Mouse (Mus musculus): ENCODE measurements around the gene Olfr322.
"Not testable (repeated sequence)": the region's sequence is repeated elsewhere in the genome, so short reads cannot be mapped to it uniquely, and the experiment has no call there.

Olfr322 gene

DNA sequence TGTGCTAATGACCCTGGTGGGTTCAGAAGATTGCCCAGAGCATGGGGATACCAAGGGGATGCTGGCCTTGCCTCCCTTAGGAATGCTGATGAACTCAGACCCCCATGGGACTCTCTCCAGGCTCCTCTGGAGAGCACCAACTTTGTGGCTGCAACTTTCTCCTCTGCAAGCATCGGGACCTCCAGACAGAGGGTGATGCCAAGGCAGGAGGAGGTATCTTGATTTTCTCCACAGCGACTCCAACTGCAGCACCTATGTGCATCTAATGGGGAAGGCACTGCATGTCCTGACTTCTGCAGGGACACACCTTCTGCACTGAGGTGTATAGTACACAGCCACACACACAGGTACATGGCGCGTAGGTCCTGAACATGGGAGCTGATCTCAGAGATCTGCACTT is at the start of gene Olfr322:
Gene Olfr322 (plus strand): TSS at position 187 of the 400 bp plus-strand sequence.
- DNase-seq: no peak

DNA sequence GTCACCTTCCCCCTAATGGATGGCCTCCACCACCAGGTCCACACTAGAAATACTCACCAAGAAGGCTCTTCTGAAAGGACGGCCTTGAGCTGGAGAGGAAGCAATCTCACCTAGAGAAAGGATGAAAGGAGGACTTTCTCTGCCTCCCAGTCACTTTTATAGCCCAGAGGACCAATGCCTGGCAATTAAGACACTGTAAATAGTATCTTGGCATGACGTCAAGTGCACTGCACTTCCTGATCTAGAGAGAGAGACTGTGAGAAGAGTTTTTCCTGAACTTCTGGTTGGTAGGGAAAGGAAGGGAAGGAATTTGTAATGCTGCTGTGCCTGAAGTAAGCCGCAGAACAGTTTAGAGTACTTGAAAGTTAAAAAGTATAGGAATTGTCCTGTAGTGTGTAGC is 45.2 kb upstream of the Olfr322 start:
- DNase-seq: no peak

DNA sequence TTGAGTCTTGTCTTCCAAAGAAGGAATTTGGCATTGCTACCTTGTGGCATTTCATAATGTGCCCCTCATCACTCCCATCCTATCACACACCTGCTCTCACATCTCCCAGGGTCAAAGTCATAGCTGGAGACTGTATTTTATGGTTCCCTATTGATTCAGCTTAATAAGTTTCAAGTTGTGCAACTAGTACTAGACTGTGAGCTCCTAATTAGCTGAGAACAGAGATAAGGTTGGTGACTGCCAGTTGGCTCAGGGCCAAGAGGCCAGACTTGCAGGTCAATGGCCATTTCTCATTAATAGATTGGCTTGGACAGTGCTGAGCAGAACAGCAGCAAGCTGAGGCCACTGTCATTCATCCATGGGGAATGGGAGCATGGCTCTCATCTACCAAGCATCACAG is 44.1 kb upstream of the Olfr322 start:
- DNase-seq: peak; percentile 7 to 16

DNA sequence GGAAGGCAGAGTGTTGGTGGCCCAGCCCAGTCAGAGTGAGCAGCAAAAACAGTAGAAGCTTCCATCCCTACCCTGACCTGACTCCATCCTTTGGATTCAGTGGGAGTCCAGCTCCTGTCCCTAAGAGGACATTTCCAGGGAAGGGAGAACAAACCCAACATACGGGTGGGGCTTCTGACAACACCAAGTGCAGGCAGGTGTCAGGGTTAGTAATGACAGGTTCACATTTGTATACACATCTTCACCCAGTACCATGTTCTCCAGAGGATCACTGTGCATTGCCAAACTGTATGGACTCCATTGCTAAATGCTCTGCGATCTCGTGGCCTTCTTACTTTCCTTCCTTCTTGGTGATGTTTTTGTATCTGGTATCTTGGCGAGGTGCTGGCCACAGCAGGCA is 42.6 kb upstream of the Olfr322 start, which contains the start of gene 2210407C18Rik:
Gene 2210407C18Rik (minus strand): TSS at position 101 of the 400 bp plus-strand sequence.
- no peak for DNase-seq

DNA sequence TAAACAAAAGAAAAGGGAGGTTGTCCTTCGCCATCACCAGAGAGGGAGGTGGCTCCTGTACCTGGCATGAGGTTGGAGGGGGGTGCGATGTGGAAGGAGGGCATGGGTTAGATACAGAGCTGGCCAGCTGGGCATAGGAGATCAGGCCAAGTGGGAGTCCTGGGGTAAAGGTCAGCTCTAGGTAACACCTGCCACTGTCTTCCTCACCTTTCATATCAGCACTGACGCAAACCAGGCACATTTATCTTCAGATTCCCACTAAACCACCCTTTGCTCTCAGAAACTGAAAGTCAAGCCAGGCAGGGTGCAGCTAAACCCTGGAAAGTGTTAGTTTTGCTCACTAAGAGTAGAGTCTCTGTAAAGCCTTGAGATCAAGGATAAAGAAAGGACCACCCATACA is 40.2 kb upstream of the Olfr322 start:
- DNase-seq: no peak

DNA sequence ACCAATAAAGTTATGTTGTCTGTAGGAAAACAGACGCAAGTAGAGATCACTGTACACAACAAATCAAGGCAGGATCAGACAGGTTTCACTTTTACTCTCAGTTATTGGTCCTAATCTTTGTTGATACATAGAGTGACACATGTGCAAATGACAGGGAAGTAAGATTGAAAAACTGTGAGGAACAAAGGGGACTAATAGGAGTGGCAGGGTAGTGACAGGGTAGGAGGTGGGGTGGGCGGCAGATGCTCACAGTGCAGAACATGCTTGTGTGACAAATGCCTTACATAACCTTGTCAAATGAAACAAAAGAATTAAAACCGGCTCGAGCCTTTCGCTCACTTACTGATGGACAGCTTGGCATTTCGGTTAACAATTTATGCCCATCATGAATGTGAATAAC is 39.8 kb upstream of the Olfr322 start:
- no peak for DNase-seq

DNA sequence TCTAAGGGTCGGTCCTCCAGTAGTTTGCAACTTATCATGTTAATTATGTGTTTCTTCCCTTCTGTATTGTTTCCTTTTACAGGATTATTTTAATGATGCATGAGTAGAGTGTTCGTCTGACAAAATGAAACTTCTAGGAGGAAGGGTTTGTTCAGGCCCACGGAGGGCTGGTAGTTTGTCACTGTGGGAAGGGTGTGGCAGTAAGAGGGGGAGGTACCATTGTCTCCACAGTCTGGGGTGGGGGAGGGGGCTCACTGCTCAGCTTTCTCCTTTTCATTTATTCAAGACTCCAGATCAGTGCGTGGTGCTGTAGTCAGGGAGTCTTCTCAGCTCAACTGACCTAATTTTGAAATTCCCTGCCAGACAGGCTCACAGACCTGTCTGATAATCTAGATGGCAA is 32.4 kb upstream of the Olfr322 start:
- no peak for DNase-seq

DNA sequence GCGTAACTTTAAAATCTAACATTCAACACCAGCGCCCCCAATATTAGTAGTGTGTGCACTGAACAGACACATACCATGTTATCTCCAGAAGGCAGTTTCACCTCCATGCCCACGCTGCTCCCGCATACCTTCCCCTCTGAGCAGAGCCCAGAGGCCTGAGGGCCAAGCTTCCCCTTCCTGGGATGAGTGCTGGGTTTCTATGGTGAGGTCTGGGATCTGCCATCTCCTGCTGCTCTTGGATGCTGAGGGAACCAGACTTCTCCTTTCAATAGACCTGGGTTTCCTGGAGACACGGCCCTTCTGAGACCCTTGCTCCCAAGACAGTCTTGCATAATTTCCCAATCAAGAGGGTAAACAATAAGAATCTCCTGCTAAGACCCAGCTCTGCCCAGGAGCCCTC is 28.2 kb upstream of the Olfr322 start, which contains the start of gene Olfr323:
Gene Olfr323 (minus strand): TSS at position 101 of the 400 bp plus-strand sequence.
- DNase-seq: no peak

DNA sequence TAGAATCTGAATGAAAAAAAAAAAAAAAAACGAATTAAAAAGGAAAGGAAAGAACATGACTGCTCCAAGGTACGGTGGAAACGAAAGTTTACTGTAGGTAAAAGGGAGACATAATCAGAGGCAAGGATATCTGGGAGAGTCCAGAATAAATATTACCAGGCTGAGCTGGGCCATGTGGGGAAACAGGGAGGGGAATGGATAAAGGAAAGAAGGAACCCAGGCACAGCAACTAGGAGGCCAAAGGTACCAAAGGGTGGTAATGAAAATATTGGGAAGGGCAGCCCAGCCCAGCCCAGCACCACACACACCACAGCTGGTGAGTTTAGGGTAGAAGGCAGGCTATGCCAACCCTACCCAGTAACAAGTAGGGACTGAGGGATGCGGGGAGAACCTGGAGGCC is 23.7 kb upstream of the Olfr322 start:
- no peak for DNase-seq

DNA sequence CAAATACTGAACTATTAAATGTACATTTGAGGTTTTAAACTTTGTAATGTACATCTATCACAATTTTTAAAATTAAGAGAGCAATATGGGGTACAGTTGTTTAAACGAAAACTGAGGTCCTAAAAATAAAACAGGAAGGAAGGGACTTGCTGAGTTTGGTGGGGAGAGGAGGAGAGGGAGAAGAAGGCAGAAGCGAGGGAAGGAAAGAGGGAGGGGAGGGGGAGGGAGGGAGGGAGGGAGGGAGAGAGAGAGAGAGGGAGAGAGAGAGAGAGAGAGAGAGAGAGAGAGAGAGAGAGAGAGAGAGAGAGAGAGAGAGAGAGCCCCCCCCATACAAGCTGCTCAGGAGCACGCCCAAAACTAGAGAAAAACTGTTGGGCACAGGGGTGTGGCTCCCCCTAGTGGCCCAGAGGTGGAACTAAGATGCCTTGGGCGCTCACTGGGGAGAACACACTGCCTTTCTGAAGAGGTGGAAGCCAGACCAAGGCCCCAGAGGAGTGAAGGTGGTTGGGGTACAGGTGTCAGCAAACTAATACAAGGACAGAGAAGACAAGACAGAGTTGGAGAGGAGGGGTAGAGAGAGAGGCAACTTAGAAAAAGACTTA is 22.1 kb upstream of the Olfr322 start:
- DNase-seq: peak; percentile 59 to 68

DNA sequence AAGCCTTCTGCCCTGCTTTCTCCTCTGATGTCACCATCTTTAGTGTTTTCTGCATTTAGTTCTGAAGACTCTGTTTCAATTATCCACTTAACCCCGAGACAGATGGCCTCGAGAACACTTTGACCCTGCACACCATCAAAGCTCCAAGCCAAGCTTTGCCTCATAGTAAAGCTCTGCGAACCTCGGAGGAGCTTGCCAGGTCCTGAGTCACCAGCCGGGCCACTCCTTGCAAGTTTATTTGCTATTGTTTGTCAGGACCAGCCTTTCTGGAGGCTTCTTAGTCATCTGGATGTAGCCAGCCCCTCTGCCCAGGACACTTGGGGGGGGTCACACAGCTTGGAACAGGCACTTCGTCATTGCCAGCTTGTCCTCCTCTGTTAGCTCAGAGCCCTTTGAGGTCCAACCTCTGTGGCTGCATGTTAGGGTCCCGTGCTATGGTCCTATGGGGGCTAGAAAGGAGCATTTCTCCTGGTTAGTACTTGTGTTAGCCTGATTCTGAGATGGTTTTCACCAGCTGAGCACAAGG is 20.3 kb upstream of the Olfr322 start:
- no peak for DNase-seq

DNA sequence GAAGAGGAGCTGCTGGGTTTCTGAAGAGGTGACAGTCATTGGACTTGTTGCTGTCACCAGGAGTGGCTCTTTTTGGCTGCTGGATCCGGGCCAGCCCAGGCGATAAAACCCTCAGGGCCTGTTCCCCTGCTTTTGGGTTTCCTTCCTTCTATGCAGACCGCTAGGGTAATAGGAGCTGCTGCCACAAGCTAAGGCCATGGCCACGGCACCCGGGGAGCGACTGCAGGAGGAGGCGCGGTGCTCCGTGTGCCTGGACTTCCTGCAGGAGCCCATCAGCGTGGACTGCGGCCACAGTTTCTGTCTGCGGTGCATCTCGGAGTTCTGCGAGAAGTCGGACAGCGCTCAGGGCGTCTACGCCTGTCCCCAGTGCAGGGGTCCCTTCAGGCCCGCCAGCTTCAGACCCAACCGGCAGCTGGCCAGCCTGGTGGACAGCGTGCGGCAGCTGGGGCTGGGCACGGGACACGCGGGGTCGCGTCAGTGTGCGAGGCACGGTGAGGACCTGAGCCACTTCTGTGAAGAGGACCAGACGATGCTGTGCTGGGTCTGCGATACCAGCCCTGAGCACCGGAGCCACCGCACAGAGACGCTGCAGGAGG is 18.2 kb upstream of the Olfr322 start, which contains the start of gene Trim58:
Gene Trim58 (plus strand): TSS at position 194 of the 596 bp plus-strand sequence.
- DNase-seq: peak; percentile 39 to 54

DNA sequence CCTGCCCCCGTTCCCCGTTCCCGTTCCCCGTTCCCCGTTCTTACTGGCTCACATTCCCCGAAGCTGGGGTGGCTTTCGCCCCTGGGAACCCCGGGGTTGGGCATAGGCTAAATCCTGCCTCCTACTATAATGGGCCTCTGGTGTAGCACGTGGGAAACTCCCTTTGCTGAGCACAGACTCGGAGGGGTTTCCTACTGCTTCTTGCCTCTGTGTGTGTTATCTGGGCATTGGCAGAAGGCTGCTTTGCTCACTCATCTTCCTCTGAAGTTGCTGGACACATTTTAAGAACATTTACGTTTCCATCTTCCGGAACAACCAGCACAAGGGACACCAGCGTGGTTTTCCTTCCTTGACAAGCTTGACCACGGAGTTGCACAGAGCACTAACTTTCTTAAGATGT is 17.5 kb upstream of the Olfr322 start:
- DNase-seq: no peak

DNA sequence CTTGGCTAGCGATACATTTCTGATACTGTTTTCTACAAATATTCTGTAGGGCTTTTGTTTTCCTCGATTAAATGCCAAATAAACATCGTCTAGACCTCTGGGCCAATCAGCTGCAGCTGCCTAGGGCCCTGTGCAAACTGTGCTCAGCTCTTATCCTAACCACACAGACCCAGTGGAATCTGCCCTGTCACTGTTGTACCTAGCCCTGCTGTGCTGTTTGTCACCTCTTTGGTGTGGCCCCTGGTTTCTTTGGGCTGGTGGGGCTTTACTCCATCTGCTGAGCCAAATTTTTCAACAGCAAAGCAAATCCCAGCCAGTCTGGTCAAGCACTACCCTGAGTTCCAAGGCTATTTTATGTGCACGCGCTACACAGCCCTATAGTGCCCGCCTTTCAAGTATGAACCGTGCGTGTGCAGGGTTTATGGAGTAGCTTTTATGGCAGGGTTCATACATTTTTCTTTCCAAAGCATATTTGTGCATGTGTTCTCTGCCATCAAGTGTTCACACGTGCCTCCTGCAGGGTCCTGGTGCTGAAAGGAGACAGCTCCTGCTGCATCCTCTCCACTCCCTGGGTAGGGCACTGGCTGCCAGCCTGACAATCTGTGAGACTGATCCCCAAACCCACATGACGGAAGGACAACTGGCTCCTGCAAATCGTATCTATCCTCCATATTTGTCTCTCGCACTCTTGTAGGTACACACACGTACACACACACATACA is 16.8 kb upstream of the Olfr322 start:
- DNase-seq: no peak

DNA sequence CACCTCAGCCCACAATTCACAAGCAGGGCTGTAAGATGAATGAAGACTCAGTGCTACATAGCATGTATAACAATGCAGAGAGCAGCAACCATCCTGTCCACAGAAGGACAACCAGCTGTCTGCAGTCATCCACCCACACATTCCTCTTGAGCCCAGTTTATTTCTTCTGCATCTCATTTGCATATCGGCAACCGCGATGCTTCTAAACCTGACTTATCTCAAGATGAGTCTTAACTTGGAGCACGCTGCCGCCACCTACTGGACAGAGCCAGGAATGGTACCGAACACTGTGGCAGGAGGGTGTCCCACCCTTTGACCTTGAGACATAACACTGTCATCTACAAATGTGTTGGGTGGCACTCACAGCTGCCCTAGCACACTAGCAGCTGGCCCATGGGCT is 15.2 kb upstream of the Olfr322 start:
- peak; percentile 32 to 36 for DNase-seq

DNA sequence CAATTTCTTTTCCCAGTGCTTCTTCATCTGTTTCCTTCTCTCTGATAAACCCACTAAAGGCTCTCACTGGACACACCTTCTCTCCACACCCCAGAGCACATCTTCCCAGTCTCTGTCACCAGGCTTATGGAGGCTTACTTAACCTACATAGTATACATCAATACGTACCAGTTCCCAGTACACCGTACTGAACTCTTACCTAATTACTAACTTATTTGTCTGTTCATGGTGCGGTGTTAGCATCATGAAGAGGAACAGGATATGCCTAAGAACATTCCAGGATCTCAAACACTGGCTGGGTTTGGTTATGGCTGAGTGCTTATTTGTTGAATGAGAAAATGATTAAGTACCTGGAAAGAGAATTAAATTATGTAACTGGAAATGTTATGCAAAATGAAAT is 3.4 kb upstream of the Olfr322 start:
- DNase-seq: no peak

DNA sequence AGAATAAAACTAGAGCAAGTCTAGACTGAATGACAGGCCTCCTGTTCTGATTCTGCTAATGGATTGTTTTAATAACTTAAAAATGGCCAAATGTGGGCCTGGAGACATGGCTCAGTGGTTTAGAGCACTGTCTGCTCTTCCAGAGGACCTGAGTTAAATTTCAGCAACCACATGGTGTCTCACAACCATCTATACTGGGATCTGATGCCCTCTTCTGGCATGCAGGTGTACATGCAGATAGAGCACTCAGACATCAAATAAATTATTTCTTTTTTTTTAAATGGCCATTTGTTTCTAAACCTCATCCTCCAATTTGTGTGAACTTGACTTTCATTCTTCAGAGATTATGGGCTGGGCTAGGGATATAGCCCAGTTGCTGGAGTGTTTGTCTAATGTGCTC is 10.7 kb downstream of the Olfr322 start:
- no peak for DNase-seq

DNA sequence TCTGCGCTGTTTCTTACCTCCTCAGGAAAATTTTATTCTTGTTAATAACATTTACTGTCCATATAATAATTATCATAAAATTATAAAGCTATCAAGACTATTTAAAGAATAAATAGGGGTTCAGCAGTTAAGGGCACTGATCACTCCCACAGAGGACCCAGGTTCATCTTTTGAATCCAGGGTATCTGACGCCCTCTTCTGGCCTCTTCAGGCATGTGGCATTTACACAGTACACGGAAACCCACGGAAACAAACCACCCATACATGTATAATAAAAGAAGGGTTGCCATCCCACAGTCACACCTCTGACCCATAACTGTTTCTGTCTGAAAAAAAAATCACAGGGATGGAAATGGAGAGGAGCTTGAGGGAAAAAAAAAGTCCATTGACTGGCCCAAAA is 13.2 kb downstream of the Olfr322 start:
- no peak for DNase-seq

DNA sequence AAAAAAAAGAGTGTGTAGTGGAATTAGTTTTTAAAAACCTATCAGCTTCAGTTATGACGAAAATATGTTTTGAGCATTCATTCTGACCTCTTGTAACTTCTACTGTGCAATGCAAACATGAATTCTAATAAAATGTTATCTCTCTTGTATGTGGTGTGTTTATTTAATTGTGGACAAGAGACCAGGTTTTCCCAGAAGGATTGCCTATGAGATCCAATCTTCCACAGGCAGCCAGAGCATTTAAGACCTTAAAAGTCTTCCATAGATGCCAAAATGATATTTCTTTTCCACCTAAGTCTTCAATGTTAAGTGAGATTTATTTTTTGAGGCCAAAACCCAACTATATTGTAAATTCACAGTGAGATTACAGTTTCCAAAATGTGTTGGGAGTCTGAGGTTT is 22.2 kb downstream of the Olfr322 start, which contains the start of gene Olfr320:
Gene Olfr320 (plus strand): TSS at position 301 of the 400 bp plus-strand sequence.
- no peak for DNase-seq

DNA sequence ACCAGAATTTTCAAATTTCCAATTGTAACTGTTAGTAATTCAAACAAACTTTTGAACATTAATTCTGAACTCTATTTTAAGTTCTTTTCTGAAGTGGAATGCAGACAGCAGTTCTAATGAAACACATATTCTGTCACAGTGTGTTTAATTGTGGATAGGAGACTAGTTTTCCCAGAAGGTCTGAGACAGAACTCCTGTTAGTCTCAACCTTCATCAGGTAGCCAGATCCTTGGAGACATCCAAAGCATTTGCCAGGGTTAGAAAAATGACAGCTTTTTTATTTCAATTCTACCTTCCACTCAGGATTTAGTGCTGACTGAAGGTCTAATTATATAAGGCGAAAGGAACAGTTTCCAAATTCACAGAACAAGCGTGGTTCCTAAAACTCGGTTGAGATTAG is 40.3 kb downstream of the Olfr322 start, which contains the start of gene Olfr319:
Gene Olfr319 (plus strand): TSS at position 301 of the 400 bp plus-strand sequence.
- no peak for DNase-seq

DNA sequence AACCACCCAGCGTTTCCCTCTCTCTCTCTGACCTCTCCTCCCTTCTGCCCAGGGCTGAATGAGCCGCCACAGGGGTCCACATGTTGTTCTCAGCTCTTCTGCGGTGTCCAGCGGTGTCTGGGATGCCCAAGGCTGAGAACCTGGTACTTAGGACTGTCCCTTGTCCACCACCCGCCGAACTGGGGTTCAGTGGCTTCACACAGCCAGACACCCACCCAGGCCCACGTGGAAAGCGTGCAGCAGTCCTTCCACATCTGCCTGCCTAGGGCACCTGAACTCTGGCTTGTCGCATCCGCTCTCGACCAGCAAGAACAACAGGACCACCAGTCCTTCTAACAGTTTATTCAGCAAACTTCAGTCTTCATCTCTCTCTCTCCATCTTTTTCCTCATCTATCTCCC is 50.5 kb downstream of the Olfr322 start:
- DNase-seq: no peak

DNA sequence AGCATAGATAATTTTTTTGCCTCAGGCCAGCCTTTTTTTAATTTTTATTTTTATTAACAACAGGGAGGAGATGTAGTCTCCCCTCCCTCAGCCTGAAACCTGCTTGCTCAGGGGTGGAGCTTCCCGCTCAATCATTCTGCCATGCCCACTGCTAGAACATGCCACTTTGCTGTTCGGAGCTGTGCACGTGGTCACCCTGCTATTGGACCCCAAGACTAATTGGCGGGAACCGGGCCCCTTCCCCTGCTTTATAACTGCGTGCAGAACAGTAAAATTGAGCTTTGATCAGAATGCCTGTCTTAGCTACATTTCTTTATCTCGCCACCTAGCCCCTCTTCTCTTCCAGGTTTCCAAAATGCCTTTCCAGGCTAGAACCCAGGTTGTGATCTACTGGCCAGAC is 59.1 kb downstream of the Olfr322 start:
- not testable (repeated sequence) for DNase-seq

Measured in kidney, postnatal 4 days (tissue).